Mouse (Mus musculus): ENCODE measurements around the gene Rem1. TPM values are rescaled to one million over a fixed set of nuclear protein-coding genes. Genes with fewer than 3 reads are reported as not detected.
"Not testable (repeated sequence)": the region's sequence is repeated elsewhere in the genome, so short reads cannot be mapped to it uniquely, and the experiment has no call there.

The Rem1 gene
- total RNA-seq, 2 experiments from 2014 or later = 2.7 to 3.6 TPM

DNA sequence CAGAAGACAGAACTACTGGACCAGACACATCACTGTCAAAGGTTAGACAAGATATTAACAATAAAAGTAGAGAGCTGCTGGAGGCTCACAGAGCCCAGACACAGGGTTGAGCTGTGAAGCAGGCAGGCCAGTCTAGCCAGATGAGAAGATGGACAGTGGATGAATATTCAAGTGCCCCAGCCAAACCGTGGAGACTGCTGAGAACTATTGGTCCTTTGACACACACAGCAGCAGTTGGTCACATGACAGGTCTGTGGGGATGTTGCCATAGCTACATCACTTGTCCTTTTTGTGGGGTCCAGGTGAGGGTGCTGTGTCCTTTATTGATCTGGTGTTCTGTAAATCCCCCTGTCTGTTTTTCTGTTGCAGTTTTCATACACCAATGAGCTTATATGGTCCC, 1.5 kb upstream of the Rem1 start:
- intact Hi-C loops (cut with DNase I) = no loop called here
- DNase-seq = no peak

DNA sequence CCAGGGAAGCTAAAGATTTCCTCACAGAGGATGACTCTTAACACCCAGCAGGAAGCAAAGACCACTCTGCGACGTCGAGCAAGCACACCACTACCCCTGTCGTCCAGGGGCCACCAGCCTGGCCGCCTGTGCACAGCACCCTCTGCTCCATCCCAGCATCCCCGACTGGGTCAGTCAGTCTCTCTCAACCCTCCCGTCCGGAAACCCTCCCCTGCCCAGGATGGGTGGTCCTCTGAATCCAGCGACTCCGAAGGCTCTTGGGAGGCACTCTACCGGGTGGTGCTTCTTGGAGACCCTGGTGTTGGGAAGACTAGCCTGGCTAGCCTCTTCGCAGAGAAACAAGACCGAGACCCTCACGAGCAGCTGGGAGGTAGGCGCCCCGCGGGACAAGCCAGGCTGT, 1.3 kb downstream of the Rem1 start:
- intact Hi-C loops (cut with DNase I) = no loop called here
- no peak for DNase-seq

DNA sequence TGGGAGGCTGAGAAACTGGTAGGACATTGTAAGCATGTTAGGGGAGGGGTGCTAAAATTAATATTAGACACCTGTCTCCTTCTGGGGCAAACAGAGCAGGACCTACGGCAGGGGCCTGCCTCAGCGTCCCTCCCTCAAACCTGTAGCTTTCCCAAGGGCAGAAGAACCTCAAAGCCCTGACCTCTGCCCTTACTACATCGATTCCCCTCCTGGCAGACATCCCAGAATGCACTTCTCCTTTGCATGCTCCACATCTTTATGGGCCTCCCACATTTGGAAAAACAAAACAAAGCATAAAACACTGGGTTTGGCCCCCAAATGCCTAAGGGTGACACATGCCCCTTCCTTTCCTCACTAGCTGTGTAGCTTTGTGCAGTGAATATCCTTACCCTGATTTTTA, 2.5 kb downstream of the Rem1 start:
- DNase-seq = no peak
- intact Hi-C loops (cut with DNase I) = no loop called here

DNA sequence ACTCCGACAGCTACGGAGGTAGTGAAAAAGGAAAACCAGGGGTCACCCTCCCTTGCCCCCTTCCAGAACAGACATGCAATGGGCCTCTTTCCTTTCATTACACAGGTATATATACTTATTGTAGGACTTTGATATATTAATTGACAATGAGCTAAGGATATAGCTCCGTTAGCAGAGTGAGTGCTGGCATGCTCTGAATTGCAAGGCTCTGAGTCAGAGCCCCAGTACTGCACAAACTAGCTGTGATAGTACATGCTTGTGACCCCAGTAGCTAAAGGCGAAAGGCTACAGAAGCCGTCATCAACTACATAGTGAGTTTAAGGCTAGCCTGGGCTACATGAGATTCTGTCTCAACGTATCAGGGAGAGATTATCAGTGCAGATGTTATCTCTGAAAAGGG, 3.2 kb downstream of the Rem1 start:
- intact Hi-C loops (cut with DNase I) = no loop called here
- DNase-seq = no peak

GRCm38 (mm10) chr2:152633334-152633733, 6.6 kb downstream of the Rem1 start:
- DNase-seq = no peak
- intact Hi-C loops (cut with DNase I) = no loop called here

DNA sequence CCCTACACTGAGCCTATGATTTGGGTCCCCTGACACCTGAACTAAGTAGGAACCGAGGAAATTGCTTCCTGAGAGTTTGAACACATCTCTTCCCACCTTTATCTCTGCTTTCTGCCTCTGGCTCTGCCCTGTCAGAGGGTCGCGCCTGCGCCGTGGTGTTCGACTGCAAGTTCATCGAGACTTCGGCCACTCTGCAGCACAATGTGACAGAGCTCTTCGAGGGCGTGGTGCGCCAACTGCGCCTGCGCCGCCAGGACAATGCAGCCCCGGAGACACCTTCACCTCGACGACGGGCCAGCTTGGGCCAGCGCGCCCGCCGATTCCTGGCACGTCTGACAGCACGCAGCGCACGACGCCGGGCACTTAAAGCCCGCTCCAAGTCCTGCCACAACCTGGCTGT, 7.6 kb downstream of the Rem1 start:
- no peak for DNase-seq
- intact Hi-C loops (cut with DNase I) = no loop called here

DNA sequence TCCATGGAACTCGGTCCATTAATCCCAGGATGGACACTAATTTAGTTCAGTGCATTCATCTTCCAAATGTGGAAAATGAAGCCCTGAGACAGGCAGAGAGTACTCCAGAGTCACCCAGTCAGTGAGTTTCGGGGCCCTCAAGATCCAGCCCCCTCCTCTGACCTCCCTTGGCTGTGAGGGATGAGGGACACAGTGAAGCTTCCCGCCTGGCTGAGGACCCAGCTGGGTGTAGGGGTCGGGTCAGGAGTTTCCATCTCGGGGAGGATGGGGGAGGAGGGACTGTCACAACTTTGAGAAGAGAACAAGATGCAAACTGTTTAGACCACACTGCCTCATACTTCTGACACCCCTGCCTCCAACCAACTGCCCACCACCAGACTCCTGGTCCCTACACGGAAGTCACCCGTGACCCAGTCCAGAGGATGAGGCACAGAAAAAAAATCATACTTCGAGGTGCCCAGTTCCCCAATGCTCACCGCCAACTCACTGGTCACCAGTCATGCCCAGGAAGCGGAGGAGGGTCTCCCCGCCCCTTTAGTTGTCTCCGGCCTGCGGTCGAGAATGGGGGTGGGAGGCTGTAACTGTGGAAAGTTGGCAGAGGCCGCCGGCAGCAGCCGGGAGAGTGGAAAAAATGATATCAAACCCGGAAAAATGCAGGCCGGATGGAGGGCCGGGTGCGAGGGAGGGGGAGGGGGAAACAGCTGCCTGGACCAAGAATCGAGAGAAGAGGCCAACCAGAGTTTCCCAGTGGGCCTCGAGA, 9.7 kb downstream of the Rem1 start:
- intact Hi-C loops (cut with DNase I) = no loop called here
- DNase-seq = peak; percentile 59 to 75

- intact Hi-C loops (cut with DNase I) = no loop called here
Observed at GRCm38 (mm10) chr2:152637006-152637322, 10.2 kb downstream of the Rem1 start.

DNA sequence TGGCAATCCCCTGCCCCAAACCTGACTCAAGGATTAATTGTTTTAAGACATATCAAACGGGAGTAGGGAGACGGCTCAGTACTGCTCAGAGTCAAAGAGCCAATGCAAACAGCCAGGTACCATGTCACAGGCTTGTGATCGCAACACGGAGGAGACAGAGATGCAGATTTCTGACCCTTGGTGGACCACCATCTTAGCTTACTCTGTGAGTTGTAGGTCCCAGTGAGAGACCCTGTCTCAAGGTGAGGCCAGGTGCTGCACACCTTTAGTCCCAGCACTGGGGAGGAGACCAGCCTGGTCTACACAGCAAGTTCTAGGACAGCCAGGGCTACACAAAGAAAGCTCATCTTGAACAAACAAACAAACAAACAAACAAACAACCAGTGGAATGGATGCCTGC, 10.6 kb downstream of the Rem1 start:
- intact Hi-C loops (cut with DNase I) = no loop called here
- DNase-seq = no peak

More at GRCm38 (mm10) chr2:152637006-152637322, 10.2 kb downstream of the Rem1 start:
- no peak for DNase-seq

DNA sequence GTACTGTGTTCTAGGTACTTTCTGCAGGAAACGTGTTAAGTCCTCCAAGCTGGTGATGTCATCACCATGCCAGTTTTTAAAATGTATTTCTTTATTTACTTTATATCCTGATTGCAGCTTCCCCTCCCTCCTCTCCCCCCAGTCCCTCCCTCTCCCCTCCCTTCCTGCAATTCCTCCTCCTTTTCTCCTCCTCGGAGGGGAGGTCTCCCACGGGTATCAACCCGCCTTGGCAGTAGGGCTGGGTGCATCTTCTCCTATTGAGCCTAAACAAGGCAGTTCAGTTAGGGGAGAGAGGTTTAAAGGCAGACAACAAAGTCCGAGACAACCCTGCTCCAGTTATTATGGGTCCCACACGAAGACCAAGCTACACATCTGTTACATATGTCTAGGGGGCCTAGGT, 12.1 kb downstream of the Rem1 start:
- intact Hi-C loops (cut with DNase I) = no loop called here
- no peak for DNase-seq

GRCm38 (mm10) chr2:152639406-152640113, 12.8 kb downstream of the Rem1 start:
- intact Hi-C loops (cut with DNase I) = no loop called here
- DNase-seq = no peak

DNA sequence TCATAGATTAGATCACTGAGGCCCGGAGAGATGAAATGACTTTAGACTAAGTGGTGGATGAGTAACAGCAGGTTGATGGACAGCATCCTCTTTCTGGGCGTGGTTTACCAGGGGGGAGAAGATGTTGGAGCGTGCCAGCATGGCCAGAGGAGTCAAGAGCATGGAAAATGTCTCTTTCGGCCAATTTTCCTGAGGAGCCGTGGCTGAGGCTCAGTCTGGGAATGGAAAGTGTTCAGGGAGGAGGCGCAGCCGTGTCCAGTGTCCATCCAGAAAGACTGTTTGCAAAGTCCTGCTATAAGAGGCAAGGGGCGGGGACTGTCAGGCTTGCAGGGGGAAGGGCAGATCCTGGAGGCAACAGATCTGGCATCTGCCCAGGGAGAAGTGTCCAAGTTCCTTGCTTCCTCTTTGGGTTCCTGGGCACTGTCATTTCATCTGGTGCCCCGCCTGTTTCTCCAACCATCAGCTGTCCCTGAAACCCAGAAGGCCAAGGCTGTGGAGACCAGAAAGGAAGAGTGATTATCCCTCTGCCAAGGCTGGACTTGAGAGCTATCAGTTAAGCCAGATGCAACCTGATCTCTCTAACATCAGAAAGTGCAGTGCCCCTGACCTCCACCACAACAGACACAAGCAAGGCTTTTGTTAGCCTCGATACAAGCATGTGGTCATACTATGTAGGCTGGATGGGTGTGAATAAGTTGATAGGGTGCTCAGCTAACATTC, 26.3 kb downstream of the Rem1 start:
- intact Hi-C loops (cut with DNase I) = no loop called here
- DNase-seq = peak; percentile 38 to 56

DNA sequence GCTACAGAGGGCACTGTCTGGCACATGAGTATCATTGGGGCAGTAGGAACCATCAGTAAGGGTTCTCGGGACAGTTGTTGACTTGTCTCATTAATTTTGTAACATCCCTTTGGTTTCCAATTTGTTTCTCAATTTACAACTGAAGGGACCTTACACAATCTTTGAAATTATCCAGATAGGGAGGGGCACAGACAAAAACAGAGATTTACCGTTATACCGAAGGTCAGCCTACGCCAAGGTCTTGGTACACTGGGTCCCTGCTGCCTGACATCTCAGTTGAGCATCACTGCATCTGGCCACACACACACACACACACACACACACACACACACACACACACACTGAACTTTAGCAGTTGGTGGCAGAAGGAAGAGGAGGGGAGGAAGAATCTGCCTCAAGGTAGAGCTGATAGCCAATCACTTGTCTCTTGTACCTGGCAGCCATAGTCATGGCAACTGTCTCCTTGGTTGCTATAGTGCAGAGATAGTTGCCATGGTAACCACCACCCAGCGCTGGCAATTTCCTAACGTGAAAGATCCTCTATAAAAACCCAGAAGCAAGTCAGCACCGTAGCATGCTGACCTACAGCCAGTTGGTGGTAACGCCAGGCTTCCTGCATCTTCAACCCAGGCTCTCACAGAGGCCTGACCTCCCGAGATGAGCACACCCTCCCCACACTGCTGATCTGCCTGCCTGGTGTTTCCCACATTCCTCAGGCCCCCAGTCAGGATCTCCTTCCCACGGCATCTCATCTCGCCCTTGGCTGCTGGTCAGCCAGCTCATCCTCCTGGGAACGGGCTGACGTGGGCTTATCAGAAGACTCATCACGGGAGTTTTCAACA, 27.3 kb downstream of the Rem1 start:
- DNase-seq = peak in 1 of 2 experiments; percentile 48
- intact Hi-C loops (cut with DNase I) = loop anchor here (2.0 kb wide), 1 partner anchor 33 kb away; no protein-coding TSS in a partner anchor

GRCm38 (mm10) chr2:152657398-152657797, 30.6 kb downstream of the Rem1 start:
- intact Hi-C loops (cut with DNase I) = no loop called here
- DNase-seq = peak in 1 of 2 experiments; percentile 25

DNA sequence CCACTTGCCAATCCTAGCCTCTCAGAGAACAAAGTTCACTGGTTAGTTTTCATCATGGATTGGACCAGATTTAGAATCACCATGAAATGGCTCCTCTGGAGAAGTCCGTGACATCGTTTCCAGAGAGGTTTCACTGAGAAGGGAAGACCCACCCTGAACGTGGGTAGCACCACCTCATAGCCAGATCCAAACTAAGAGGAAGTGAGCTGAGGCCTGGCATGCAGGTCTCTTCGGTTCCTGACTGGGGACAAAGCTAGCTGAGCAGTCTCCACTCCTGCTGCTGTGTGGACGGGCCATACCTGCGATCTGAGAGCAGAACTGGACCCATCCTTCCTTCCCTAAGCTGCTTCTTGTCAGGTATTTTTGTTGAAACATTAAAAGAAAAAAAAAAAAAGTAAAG, 34.4 kb downstream of the Rem1 start:
- DNase-seq = no peak
- intact Hi-C loops (cut with DNase I) = no loop called here

- DNase-seq; intact Hi-C loops (cut with DNase I): not testable (repeated sequence)
Observed at GRCm38 (mm10) chr2:152666191-152666590, 39.4 kb downstream of the Rem1 start.

GRCm38 (mm10) chr2:152669256-152669638, 42.5 kb downstream of the Rem1 start, which contains the start of gene H13:
Gene H13, plus strand, starts transcription at chr2:152669461.
- peak; percentile 81 to 88 for DNase-seq
- intact Hi-C loops (cut with DNase I) = no loop called here

DNA sequence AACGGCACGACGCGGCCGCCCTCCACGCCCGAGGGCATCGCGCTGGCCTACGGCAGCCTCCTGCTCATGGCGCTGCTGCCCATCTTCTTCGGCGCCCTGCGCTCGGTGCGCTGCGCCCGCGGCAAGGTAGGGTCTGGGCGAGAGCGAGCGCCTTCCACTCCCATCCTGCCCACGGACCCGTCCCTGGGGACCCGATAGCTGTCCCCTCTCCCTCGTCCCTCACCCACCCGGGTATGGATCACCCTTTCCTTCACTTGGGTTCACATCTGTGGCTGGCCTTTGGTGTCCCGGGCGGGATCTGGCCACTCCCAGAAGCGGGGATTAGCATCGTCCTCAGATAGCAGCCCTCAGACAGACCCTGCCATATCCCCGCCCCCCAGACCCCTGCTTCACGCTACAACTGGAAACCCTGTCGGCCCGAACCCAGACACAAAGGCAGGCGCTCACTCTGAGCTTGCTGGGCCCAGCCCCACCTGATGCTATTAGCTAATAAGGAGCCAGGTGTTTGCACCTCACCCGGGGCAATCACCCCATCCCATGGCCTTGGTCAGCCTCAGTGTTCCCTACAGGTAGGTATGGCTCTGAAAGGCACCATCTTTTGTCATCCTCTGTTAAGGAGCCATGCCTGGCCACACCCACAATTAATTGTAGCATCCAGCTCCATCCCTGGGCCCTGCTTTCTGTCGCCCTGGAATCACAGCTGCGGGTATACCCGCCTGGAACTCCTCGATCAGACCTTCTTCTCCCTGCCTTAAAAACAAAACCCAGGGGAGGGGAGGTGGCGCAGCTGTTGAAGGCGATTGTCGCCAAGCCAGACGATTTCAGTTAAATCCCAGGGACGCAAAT, 43.1 kb downstream of the Rem1 start:
- intact Hi-C loops (cut with DNase I) = no loop called here
- peak in 1 of 2 experiments; percentile 28 for DNase-seq

GRCm38 (mm10) chr2:152670983-152671641, 44.4 kb downstream of the Rem1 start:
- intact Hi-C loops (cut with DNase I) = no loop called here
- DNase-seq = no peak

All from gastrocnemius, postnatal 36 days (tissue).